Mouse (Mus musculus) heart, adult 2 months (tissue): Measurements from ENCODE around the gene Zfp352.
A peak's percentile ranks its signal among the peaks of the same experiment; 100 is the strongest.

ENCODE experiments used
- CTCF ChIP-seq: fragments of 200-600 bp; IDR thresholded peaks from 2 replicates; pipeline ENCODE4 v1.8.1; 2022; ENCODE audit warnings: antibody characterized with exemption, mild to moderate bottlenecking, moderate library complexity
- POLR2A ChIP-seq: fragments of 200-500 bp; IDR thresholded peaks from 2 replicates; pipeline ENCODE4 v1.6.1; 2011; ENCODE audit warnings: mild to moderate bottlenecking, low read depth, low read length, control low read depth; ENCODE audit not compliant: insufficient read depth

GRCm38 (mm10) chr4:90170890-90171483, 47.6 kb upstream of the Zfp352 start:
- TF ChIP-seq CTCF (peak; percentile 15; the same call in 1 of the 2 replicates), POLR2A (no peak)
